Mouse (Mus musculus): Measurements from ENCODE around the gene Zdhhc19.

The Zdhhc19 gene

GRCm38 (mm10) chr16:32551346-32551747 is 55.3 kb downstream of the Zdhhc19 start:
- DNase-seq (ENCODE audit: low spot score): no peak

DNA sequence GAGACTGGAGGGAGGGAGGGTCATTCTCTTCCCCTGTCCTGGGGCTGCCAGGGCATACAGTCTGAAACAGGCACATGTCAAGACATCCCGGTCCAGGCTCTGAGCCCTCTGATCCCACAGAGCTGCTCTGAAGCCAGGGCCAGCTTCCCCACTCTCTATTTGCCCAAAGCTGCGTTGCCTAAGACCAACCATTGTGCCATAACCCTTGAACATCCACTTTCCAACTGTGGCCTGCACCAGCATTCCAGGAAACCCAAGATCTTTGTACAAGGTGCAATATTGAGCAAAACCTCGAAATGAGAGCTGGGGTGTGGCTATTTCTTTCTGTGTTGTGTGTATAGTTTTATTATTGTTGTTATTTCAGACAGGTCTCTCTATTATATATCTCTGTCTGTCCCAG is 59.5 kb downstream of the Zdhhc19 start:
- no peak for DNase-seq (ENCODE audit: low spot score)

DNA sequence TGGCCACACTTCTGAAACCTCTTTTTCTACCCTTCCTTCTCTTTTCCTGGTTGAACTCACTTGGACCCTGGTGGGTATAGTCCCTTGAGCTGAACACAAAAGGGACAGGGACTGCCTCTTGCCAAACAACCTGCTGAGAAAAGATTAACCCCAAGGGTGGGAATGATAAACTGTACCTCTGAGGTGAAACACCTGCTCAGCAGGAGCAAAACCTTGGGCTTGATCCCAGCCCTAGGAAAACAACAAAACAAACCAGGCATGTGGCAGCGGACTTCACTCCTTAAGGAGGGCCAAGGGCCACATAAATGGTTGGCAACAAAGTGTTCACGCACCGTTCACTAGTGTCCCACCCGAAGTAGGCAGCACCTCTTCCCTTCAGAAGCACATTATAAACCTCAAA is 63.4 kb downstream of the Zdhhc19 start:
- no peak for DNase-seq (ENCODE audit: low spot score)

DNA sequence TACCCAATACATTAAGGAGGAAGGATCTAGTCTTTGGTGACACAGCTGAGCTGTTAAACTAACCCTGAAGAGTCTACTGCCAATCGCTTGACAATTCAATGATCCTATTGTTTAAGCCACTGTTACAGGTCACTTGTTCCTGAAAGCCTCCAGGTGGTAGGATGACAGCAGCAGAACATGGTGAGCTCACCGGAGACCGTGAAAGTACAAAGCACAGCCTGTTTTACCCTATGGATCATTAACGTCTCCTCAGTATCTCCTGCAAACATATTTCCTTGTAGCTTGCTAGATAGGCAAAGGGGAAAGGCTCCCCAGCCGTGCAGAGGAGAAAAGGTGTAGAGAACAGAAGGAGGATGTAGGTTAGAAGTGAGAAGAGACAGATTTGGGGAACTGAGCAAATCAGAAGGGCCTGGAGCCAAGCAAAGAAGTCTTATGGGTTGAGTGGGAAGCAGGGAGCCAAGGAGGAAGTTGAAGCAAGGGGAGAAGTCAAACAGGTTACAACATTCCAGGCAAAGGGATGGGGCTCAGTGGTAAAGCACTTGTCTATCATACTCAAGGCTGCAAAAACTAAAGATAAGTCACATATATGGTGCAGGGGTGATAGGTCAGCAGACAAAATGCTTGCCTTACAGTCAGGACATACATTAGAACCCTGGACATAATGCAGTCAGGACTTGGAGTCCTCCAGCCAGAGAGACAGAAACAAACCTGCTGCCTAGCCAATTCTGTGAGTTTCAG is 67.2 kb downstream of the Zdhhc19 start:
- DNase-seq (ENCODE audit: low spot score): no peak

GRCm38 (mm10) chr16:32567282-32567681 is 71.2 kb downstream of the Zdhhc19 start:
- no peak for DNase-seq (ENCODE audit: low spot score)

- no peak for DNase-seq (ENCODE audit: low spot score)
These were observed 72.3 kb downstream of the Zdhhc19 start for GRCm38 (mm10) chr16:32568401-32568800.

- no peak for DNase-seq (ENCODE audit: low spot score)
These were observed 74.0 kb downstream of the Zdhhc19 start for GRCm38 (mm10) chr16:32570042-32570441.

DNA sequence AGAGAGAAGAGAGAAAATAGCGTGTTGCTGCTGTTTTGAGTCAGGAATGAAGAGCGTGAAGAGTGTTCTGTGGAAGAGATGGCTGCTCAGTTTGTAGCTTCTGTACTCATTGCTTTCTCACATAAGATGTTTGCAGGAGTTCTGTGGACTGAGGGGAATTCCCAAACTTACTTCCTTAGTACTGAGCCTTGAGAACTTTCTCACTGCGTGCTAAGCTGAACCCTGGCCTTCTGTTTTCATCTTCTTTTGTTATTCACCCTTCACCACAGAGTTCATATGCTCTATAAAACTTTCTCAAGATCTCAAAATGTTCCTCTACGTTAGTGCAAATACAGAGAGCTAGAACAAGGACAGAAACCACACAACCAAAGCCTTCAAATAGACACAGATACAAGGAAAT is 76.5 kb downstream of the Zdhhc19 start:
- DNase-seq (ENCODE audit: low spot score): no peak

DNA sequence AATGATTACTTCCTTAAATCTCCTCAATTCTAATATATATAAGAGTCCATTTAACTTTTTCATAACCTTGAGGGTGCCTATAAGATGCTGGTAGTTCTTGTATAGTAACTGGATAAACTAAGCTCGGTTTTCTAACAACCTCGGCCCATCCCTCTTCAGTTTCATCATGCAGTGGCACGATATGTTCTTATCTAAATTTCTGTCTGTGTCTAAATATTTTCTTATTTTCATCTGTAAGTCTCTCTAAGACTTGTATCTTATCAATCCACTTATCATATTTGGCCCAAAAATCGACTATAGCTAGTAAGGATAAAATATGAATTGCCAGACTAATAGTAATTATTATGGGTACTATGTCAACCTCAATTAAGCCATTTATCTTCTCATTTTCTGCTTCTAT is 90.4 kb downstream of the Zdhhc19 start:
- no peak for DNase-seq (ENCODE audit: low spot score)

GRCm38 (mm10) chr16:32588568-32588967 is 92.5 kb downstream of the Zdhhc19 start:
- no peak for DNase-seq (ENCODE audit: low spot score)

GRCm38 (mm10) chr16:32591521-32591920 is 95.5 kb downstream of the Zdhhc19 start:
- DNase-seq (ENCODE audit: low spot score): no peak

DNA sequence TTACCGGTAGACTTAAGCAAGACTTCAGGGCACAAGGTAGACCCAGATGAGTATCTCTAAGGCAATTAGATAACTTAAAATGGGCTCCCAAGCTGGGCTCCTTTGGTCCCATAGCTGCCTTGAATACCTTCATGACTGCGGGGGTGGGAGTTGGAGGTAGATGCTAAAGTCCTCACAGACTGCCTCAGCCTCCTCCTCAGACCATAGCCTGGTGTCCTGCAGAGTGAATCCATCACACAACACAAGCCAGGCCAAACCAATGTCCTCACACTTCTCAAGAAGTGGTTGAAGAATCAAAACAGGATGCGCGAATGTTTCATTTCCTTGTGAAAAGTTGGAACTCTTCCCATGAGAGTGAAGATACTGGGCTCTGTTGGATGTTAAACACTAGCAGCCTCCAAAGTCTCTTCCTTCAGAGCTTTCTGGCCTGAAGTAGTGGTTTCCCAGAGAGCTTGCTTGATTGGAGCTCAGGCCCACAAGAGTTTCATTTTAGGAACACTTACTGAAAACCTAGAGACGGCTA is 97.3 kb downstream of the Zdhhc19 start:
- DNase-seq (ENCODE audit: low spot score): no peak

- DNase-seq (ENCODE audit: low spot score): no peak
These were observed 97.9 kb downstream of the Zdhhc19 start for GRCm38 (mm10) chr16:32593916-32594315.

DNA sequence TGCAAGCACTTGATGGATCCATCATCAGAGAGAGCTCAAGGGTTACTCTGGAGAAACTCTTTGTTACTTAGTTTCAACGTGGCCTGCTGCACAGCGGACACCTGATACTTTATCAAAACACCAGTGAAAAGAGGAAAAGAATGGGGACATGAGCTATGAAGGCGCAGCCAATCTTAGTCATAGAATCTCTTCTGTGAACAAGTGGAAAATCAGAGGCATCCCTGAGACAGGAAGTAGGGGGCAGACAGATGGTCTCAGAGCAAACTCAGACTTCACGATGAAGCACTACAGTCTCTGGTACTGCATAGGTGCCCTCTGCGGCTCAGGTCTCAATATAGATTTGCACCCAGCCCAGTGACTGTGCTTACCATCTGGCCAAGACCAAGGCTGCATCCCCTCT is 98.6 kb downstream of the Zdhhc19 start:
- DNase-seq (ENCODE audit: low spot score): no peak

GRCm38 (mm10) chr16:32595142-32595855 is 99.2 kb downstream of the Zdhhc19 start:
- DNase-seq (ENCODE audit: low spot score): no peak

DNA sequence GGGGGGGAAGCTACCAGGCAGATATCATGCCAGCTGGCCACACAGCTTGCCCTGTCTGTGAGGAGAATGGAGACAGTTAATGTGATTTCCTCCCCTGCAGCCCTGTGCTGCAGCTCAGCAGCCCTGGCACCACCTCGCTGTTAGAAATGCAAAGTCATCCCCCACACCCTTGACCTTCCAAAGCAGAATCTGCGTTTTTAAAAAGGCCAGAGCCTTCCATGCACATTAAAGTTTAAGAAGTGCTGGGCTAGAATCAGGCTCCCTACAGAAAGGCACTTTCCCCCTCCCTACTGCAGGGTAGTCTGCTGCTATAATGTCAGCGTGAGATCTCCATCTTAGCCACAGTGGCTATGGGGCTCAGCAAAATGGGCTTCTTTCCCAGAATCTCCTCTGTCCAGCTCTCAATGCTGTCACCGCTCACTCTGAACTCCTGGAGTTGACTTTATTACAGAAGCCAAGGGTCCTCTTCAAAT is 101.9 kb downstream of the Zdhhc19 start:
- DNase-seq (ENCODE audit: low spot score): no peak

DNA sequence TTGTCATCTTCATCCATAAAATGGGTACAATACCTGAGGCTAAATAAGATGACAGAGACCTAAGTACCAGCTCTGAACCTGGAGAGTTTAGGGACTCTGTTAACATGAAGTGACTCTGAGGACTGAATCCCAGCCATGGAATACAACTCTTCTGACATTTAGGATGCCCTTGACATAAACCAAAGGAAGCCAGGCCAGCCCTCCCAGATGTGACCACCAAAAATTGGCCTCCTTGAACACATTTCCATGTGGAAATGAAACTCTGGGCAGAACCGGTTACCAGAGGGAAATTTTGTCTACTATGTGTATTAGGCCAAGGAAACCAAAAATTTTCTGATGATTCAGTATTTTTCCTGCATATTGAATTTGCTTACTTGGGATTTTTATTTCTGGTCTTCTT is 103.1 kb downstream of the Zdhhc19 start:
- no peak for DNase-seq (ENCODE audit: low spot score)

DNA sequence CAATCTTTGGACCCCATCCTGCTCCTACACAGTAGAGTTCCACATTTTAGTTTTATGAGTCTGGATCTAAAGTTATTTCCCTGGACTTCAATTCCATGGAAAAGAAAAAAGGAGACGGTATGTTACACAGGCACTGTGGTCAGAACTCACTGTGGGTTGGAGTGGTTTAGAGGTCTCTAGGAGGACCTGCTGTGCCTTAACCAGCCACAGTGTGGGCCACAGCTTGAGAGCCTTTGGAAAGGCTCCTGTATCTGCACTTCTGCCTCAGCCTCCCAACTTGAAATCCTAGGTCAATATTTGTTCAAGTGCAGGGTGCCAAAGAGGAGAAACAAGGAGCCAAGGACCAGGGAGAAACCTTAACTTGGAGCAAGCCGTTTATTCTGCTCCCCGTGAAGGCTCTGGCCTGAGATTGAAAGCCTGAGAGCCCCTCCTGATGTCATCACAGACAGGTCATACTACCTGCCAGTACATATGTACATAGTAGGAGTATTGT is 106.2 kb downstream of the Zdhhc19 start:
- no peak for DNase-seq (ENCODE audit: low spot score)

GRCm38 (mm10) chr16:32607562-32608343 is 111.7 kb downstream of the Zdhhc19 start:
- no peak for DNase-seq (ENCODE audit: low spot score)

DNA sequence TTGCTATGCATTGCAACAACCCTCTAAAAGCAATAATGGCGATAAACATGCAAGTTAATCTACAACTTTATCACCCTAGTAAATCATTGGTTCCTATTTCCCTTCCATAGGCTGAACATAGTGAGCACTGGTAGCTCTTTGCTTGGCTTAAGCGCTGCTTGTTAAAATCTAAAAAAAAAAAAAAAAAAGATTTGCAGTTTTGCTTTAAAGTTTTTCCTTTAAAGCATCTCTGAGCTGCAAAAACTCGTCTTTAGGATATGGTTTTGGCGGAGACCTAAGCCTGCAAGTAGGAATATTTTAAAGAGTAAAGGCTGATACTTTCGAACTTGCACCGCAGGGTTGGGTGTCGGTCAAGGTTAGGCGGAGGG is 112.3 kb downstream of the Zdhhc19 start:
- no peak for DNase-seq (ENCODE audit: low spot score)

DNA sequence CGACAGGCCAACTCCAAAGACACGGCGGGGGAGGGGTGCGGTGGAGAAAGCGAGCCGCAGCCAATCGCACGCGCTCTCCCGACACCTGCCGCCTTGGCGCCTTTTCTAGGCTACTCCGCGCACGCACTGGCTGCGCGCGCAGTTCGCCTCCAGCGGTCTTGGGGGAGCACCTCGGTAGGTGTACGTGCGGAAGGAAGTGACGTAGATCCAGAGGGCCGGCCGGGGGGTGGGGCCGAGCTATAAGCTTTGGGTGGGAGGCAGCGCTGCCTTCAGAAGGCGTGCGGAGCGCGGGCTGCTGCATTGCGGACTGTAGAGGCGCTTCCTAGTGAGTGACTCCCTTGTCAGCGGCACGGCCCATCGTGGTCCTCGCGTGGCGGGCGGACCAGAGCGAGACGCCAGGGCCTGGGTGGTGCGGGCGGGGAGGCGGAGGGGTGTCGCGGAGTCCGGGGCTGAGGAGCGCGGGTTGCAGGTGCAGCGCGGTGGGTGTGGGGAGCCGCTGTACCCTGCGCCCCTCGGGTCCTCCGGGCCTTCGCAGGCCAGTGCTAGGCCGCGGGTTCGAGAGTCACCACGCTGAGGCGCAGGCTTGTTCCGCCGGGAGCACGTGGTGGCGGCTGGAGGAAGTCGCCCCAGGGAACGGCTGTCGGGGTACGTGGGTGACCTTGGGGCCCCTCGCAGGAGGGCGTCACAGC is 112.8 kb downstream of the Zdhhc19 start, which contains the start of gene Tfrc:
Gene Tfrc, plus strand, starts transcription at position 209 of the 689 bp plus-strand sequence.
- DNase-seq (ENCODE audit: low spot score): peak; percentile 94

DNA sequence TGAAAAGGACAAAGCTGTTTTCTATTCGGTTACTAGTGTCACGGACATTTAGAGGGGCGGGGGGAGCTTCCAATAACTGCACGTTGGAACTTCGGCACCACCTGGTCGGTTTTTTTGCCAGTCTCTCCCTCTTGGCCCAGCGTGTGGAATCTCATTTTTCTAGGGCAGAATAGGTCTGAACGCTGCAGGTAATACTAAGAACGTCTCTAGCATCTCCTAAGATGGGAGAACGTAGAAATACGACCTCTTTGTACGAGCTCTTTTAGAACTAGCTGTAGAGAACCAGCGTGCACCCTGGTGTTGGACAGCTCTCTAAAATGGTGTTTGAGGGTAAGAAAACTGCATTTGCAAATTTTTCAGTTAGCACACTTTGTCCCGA is 113.3 kb downstream of the Zdhhc19 start:
- no peak for DNase-seq (ENCODE audit: low spot score)
